ENCODE assay signal across 1 mouse cellular context in the genomic region with DNA sequence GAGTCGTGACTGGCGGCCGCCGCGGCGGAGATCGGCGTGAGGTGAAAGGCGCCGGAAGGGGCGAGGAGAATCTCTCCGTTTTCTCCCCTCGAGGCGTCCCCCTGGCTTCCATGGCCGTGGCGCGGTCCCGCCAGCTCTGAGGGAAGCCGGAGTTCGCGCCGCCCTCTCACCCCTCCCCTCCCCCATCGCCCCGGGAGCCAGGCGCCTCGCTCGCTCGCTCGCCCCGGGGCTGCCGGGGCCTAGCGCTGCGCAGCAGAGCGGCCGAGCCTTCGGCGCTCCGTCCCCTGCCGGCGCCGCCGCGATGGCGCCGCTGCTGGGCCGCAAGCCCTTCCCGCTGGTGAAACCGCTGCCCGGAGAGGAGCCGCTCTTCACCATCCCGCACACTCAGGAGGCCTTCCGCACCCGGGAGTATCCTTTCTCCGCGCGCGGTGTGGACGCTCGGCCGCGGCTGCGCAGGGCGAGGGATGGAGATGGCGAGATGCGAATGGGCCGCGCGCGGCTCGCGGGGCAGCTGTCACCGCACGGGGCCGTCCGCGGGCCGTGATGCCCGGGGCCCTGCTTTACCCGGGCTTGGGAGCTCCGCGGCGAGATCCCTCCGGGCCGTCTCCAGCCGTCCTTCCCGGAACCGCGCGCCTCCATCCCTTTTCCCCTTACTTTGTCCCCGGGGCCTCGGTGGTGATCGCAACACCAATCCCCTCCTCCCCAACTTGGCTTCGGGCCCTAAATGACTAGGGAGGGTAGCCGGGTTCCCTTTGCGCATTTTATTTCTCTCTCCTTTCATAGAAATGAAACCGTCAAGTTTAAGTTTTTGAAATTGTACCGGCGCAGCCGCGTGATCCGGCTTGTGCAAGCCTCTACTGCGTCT.
TF ChIP-seq lines count a peak whose summit lies in the region.

No protein-coding gene starts in this region.

TF ChIP-seq in MEL, 35 proteins besides CTCF, POLR2A, EP300 and RAD21 (continued from another document):
- TF ChIP-seq USF1 (IDR thresholded peaks at IDR 0.05; ENCODE audit: low read depth, low read length) = no peak
